Mouse (Mus musculus) olfactory bulb, adult 2 months (tissue): ENCODE data around the gene Msh5.

Experiments
- CTCF ChIP-seq: fragments of 200-500 bp; IDR thresholded peaks from 2 replicates; pipeline ENCODE4 v1.5.1; 2012; ENCODE audit warnings: low read depth, mild to moderate bottlenecking, low read length, moderate library complexity; ENCODE audit not compliant: insufficient read depth
- POLR2A ChIP-seq: fragments of 200-500 bp; IDR thresholded peaks from 2 replicates; pipeline ENCODE4 v1.6.1; 2012; ENCODE audit warnings: mild to moderate bottlenecking, low read depth, low read length, moderate library complexity; ENCODE audit not compliant: insufficient read depth

DNA sequence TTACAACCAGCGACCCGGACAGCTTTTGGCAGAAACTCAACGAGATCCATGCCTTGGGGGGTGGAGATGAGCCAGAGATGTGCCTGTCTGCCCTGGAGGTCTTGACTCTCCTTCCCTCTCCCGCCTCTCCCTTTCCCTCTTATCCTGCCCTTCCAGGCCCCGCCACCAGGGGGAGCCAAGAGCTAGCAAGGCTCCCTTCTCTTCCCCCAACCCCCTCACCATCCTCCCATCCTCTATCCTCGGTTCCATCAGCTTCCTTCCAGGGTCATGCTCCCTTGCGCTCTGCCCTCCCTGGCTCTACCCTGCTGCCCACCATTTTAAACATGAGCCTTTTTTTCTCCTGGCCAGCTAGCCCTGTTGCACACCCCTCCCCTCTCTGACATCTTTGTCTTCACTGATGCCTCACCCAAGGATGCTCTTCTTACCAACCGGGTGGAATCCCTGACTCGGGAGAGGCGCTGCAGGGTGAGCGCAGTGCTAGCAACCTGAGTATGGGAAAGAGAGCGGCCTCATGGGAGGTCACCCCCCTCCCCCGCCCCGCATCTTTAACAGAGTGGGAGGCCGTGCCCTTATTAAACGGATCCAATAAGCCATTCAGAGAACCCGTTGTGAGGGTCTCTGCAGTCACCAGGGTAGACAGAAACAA is 25.3 kb downstream of the Msh5 start:
- peak; percentile 95 for TF ChIP-seq CTCF
- no peak for TF ChIP-seq POLR2A
